Mouse (Mus musculus) limb, embryonic 12.5 days (tissue): ENCODE data around the gene Chd8. TPM values are rescaled to one million over a fixed set of nuclear protein-coding genes. Genes with fewer than 3 reads are reported as not detected.
A peak's percentile ranks its signal among the peaks of the same experiment; 100 is the strongest.

Experiments used
- ATAC-seq: fragments of 200-750 bp; cut with Nextera tagmentation; 2 replicates; pipeline ENCODE4 v1.8.0; 2017; ENCODE audit warnings: low read depth, moderate TSS enrichment; ENCODE audit not compliant: insufficient number of reproducible peaks, insufficient read depth, low FRiP score, low TSS enrichment
- H3K27ac ChIP-seq: fragments of 300-500 bp; sonication (generic); 2 replicates; pipeline ENCODE4 v1.5.1; 2016; ENCODE audit warnings: mild to moderate bottlenecking, moderate library complexity
- H3K27me3 ChIP-seq: fragments of 300-500 bp; sonication (generic); 2 replicates; pipeline ENCODE4 v1.6.1; 2016; ENCODE audit warnings: mild to moderate bottlenecking, moderate library complexity
- H3K36me3 ChIP-seq: fragments of 300-500 bp; sonication (generic); 2 replicates; pipeline ENCODE4 v1.6.1; 2016; ENCODE audit warnings: mild to moderate bottlenecking, moderate library complexity
- H3K4me1 ChIP-seq: fragments of 300-500 bp; sonication (generic); replicated peaks from 2 replicates; pipeline ENCODE4 v1.6.1; 2016
- H3K4me2 ChIP-seq: fragments of 300-500 bp; sonication (generic); 2 replicates; pipeline ENCODE4 v1.6.1; 2016; ENCODE audit warnings: mild to moderate bottlenecking, moderate library complexity
- H3K4me3 ChIP-seq: fragments of 300-500 bp; sonication (generic); replicated peaks from 2 replicates; pipeline ENCODE4 v1.5.1; 2016; ENCODE audit warnings: mild to moderate bottlenecking
- H3K9ac ChIP-seq: fragments of 300-500 bp; sonication (generic); replicated peaks from 2 replicates; pipeline ENCODE4 v1.6.1; 2016; ENCODE audit warnings: mild to moderate bottlenecking, moderate library complexity
- H3K9me3 ChIP-seq: fragments of 300-500 bp; sonication (generic); 2 replicates; pipeline ENCODE4 v1.6.1; 2016; ENCODE audit warnings: mild to moderate bottlenecking, moderate library complexity
- WGBS: fragments of 180-500 bp; shearing (Covaris S2); methylation state at CpG from one replicate; pipeline ENCODE4 v1.1.7; 2016; 5-methylcytosine and 5-hydroxymethylcytosine counted together
- polyA plus RNA-seq: library from polyadenylated mRNA; unstranded; fragments of >200 nt; fragmentation: Nextera tagmentation; extraction: Ambion mirVana; gene quantifications from 2 replicates; pipeline ENCODE4 v1.2.1, GENCODE M21; 2016

The Chd8 gene
- polyA plus RNA-seq, 1 experiment from 2014 or later = 49.6 TPM

GRCm38 (mm10) chr14:52198141-52198540, 59.4 kb downstream of the Chd8 start:
- ATAC-seq = no peak
- peak overlapping the region; percentile 64 for H3K4me2 ChIP-seq
- H3K27me3 ChIP-seq = no peaks in the 10 kb centered on the region
- peaks cover 52% of the 10 kb centered on the region for H3K36me3 ChIP-seq
- H3K9me3 ChIP-seq = no peaks in the 10 kb centered on the region
- 0 out of 2 replicates have a peak overlapping the region, but pooled peaks have one; percentile 99 for H3K9ac ChIP-seq
- peaks cover 13% of the 10 kb centered on the region for H3K4me1 ChIP-seq
- peak overlapping the region; percentile 67; the same call in 1 of the 2 replicates for H3K27ac ChIP-seq
- 12% methylated on average over 3 of the region's 3 CpGs for WGBS
- H3K4me3 ChIP-seq = peak overlapping the region; percentile 99

DNA sequence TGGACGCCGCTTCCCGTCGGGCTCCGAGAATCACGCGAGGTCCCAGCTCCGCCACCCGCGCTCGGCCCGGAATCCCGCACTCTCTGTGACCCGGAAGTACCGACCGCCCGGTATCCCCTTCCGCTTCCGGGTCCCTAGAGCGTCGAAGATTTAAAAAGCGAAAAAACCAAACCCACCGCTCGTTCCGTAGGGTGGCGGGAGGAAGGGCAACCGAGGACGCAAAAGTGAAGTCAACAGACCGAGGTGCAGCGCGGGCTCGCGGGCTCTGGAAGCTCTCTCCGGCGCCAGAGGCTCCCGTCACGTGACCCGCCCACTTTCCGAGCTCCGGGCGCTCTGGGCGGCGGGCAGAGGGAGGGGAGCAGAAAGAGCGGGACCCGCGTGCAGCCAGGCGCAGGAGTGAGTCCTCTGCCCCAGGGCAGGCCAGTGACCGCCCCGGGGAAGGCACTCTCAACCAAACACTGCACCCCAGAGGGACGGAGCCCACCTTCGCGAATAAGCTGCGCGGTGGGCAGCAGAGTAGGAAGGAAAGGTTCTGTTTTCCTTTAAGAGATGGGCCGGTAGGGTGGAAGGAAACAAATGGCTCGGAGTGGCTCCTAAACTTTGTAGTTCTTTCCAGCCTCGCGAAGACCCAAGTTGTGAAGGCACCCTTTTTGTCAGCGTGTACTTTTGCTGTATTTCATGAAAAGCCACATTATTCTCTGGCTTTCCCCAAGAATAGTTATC, 60.3 kb downstream of the Chd8 start, which contains the start of gene Supt16:
Gene Supt16 (minus strand): TSS at position 261 of the 723 bp plus-strand sequence.
- Histone ChIP-seq H3K4me3 (peak within 1 kb of the TSS; percentile 99), H3K4me2 (peak within 1 kb of the TSS; percentile 64), H3K4me1 (peaks cover 13% of the 10 kb centered on the region), H3K9me3 (no peaks in the 10 kb centered on the region), H3K27ac (peak within 1 kb of the TSS; percentile 97), H3K27me3 (no peaks in the 10 kb centered on the region), H3K9ac (peak within 1 kb of the TSS; percentile 99), H3K36me3 (peaks cover 52% of the 10 kb centered on the region)
- WGBS = under 1% methylated on average over 59 of the region's 59 CpGs
- ATAC-seq = peak; percentile 91

- Histone ChIP-seq H3K9ac (peak overlapping the region; percentile 99), H3K4me1 (peaks cover 13% of the 10 kb centered on the region), H3K27me3 (no peaks in the 10 kb centered on the region), H3K36me3 (peaks cover 49% of the 10 kb centered on the region), H3K4me3 (peak overlapping the region; percentile 99), H3K27ac (peak overlapping the region; percentile 97), H3K4me2 (peak overlapping the region; percentile 64), H3K9me3 (no peaks in the 10 kb centered on the region)
- 1% methylated on average over 58 of the region's 59 CpGs for WGBS
- 0 out of 2 replicates have a peak, but pooled peaks have one; percentile 27 for ATAC-seq
Measured at GRCm38 (mm10) chr14:52196230-52197155, 61.1 kb downstream of the Chd8 start.

- WGBS = 15% methylated on average over 3 of the region's 3 CpGs
- no peak overlapping the region for H3K9ac ChIP-seq
- H3K4me2 ChIP-seq = peak overlapping the region; percentile 64
- peak overlapping the region; percentile 99 for H3K4me3 ChIP-seq
- no peaks in the 10 kb centered on the region for H3K27me3 ChIP-seq
- H3K36me3 ChIP-seq = peaks cover 43% of the 10 kb centered on the region
- peaks cover 13% of the 10 kb centered on the region for H3K4me1 ChIP-seq
- ATAC-seq = no peak
- H3K27ac ChIP-seq = no peak overlapping the region
- no peaks in the 10 kb centered on the region for H3K9me3 ChIP-seq
Measured at GRCm38 (mm10) chr14:52195691-52196090, 61.9 kb downstream of the Chd8 start.

DNA sequence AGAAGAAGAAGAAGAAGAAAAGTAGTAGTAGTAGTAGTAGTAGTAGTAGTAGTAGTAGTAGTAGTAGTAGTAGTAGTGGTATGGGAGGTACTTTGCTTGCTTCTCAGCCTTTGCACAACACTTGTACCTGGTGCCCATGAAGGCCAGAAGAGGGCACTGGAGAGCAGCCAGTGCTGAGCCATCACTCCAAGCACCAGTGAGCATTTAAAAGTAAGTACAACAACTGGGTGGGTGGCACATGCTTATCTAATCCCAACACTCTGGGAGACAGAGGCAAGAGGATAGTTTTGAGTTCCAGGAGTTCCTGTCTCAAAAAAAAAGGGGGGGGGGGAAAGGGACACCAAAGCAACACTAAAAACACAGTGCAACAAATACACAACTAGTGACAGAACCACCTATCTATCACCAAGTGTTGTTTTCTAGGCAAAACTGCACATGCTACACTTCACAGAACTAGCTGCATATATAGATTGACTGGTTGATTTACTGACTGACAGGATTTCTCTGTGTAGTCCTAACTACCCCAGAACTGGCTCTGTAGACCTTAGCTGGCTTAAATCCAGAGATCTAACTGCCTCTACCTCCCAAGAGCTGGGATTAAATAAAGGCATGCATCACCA, 66.7 kb downstream of the Chd8 start:
- no peak overlapping the region for H3K4me3 ChIP-seq
- no peaks in the 10 kb centered on the region for H3K9me3 ChIP-seq
- H3K27me3 ChIP-seq = no peaks in the 10 kb centered on the region
- H3K9ac ChIP-seq = no peak overlapping the region
- H3K4me2 ChIP-seq = no peak overlapping the region
- ATAC-seq = no peak
- H3K27ac ChIP-seq = no peak overlapping the region
- H3K36me3 ChIP-seq = peaks cover 17% of the 10 kb centered on the region; the same call in 1 of the 2 replicates
- H3K4me1 ChIP-seq = peaks cover 4% of the 10 kb centered on the region; the same call in 1 of the 2 replicates

DNA sequence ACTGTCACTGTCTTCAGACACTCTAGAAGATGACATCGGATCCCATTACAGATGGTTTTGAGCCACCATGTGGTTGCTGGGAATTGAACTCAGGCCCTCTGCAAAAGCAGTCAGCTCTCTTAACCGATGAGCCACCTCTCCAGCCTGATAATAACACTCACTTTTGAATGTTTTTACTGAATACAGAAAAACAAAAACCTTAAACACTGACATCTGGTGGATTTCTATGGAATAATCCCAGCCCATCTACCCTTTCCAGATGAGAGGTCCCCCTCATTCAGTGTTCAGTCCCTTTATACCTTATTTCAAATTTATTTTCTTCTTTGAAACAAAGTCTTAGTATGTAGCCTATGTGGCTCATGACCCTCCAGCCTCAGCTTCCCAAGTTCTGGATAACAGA, 68.1 kb downstream of the Chd8 start:
- H3K9ac ChIP-seq = no peak overlapping the region
- ATAC-seq = no peak
- H3K4me2 ChIP-seq = no peak overlapping the region
- H3K27me3 ChIP-seq = no peaks in the 10 kb centered on the region
- no peaks in the 10 kb centered on the region for H3K4me1 ChIP-seq
- H3K36me3 ChIP-seq = peaks cover 17% of the 10 kb centered on the region; the same call in 1 of the 2 replicates
- no peak overlapping the region for H3K27ac ChIP-seq
- no peaks in the 10 kb centered on the region for H3K9me3 ChIP-seq
- H3K4me3 ChIP-seq = no peak overlapping the region
- WGBS = 93% methylated on average over 2 of the region's 2 CpGs

DNA sequence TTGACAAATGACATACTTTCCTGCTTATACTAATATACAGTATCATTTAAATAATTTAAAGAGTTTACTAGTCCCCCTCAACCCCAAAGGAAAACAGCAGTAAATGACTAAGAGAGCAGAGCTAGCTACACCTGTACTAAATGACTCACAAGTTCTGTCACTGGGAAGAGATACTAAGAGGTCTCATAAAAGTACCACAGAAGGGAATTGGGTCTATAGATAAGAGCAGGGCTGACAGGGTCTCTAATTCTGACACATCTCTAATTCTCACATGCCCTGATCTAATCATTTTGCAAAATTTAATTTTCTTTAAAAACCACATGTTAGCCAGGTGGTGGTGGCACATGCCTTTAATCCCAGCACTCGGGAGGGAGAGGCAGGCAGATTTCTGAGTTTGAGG, 68.8 kb downstream of the Chd8 start:
- no peak overlapping the region for H3K9ac ChIP-seq
- H3K4me3 ChIP-seq = no peak overlapping the region
- no peaks in the 10 kb centered on the region for H3K9me3 ChIP-seq
- no peak overlapping the region for H3K27ac ChIP-seq
- peaks cover 16% of the 10 kb centered on the region; the same call in 1 of the 2 replicates for H3K36me3 ChIP-seq
- no peak for ATAC-seq
- no peaks in the 10 kb centered on the region for H3K27me3 ChIP-seq
- no peak overlapping the region for H3K4me2 ChIP-seq
- H3K4me1 ChIP-seq = no peaks in the 10 kb centered on the region
- WGBS = 84% methylated on average over 1 of the region's 1 CpGs

- Histone ChIP-seq H3K36me3 (peaks cover 90% of the 10 kb centered on the region), H3K27ac (no peak overlapping the region), H3K4me1 (no peaks in the 10 kb centered on the region), H3K4me3 (no peak overlapping the region), H3K9ac (no peak overlapping the region), H3K4me2 (no peak overlapping the region), H3K27me3 (no peaks in the 10 kb centered on the region), H3K9me3 (no peaks in the 10 kb centered on the region)
- no peak for ATAC-seq
- 95% methylated on average over 2 of the region's 2 CpGs for WGBS
Measured at GRCm38 (mm10) chr14:52166571-52166970, 91.0 kb downstream of the Chd8 start.

DNA sequence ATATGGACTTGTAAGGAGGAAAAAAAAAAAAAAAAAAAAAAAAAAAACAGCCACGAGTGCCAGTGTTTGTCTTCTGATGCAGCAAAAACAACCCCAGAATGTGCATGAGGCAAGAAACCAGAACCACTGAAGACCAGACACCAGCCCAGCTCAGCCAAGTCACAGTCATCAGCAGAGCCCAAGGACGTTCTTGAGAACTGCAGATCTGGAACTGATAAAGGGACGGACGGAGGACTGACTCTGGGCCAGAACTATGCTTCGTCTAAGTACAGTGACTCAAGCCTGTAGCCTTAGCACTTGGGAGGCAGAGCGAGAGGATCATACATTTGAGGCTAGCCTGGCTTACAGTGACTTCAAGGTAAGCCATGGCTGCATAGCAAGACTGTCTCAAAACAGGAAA, 96.7 kb downstream of the Chd8 start:
- WGBS = 82% methylated on average over 6 of the region's 6 CpGs
- Histone ChIP-seq H3K27me3 (no peaks in the 10 kb centered on the region), H3K9me3 (no peaks in the 10 kb centered on the region), H3K4me2 (no peak overlapping the region), H3K4me1 (no peaks in the 10 kb centered on the region), H3K4me3 (no peak overlapping the region), H3K9ac (no peak overlapping the region), H3K36me3 (peaks cover 81% of the 10 kb centered on the region), H3K27ac (no peak overlapping the region)
- no peak for ATAC-seq

GRCm38 (mm10) chr14:52155008-52155407, 102.6 kb downstream of the Chd8 start:
- no peak overlapping the region for H3K27ac ChIP-seq
- peak; percentile 17; the same call in 1 of the 2 replicates for ATAC-seq
- H3K9me3 ChIP-seq = no peaks in the 10 kb centered on the region
- H3K4me1 ChIP-seq = no peaks in the 10 kb centered on the region
- H3K4me3 ChIP-seq = no peak overlapping the region
- H3K9ac ChIP-seq = no peak overlapping the region
- WGBS = 71% methylated on average over 2 of the region's 2 CpGs
- no peak overlapping the region for H3K4me2 ChIP-seq
- H3K27me3 ChIP-seq = no peaks in the 10 kb centered on the region
- peaks cover 25% of the 10 kb centered on the region for H3K36me3 ChIP-seq

DNA sequence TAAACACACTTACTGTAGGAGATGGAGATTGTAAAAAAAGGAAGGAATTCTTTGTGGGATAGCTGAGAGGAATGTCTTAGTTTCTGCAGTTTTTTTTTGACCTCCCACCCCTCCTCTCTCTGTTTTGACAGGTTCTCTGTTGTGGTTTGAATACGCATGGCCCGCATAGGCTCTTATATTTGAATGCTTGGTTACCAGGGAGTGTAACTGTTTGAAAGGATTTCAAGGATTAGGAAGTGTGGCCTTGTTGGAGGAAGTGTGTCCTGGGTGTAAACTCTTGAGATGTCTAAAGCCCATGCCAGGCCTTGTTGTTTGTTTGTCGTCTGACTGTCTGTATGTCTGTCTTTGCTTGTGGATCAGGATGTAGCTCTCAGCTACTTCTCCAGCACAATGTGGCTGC, 105.0 kb downstream of the Chd8 start:
- Histone ChIP-seq H3K27ac (no peak overlapping the region), H3K9ac (no peak overlapping the region), H3K27me3 (no peaks in the 10 kb centered on the region), H3K4me1 (no peaks in the 10 kb centered on the region), H3K4me2 (no peak overlapping the region), H3K36me3 (peaks cover 1% of the 10 kb centered on the region; the same call in 1 of the 2 replicates), H3K4me3 (no peak overlapping the region), H3K9me3 (no peaks in the 10 kb centered on the region)
- ATAC-seq = no peak
- 69% methylated on average over 3 of the region's 3 CpGs for WGBS
